Mouse (Mus musculus) cortical plate, adult 2 months (tissue): ENCODE measurements around the gene Thtpa.
A peak's percentile ranks its signal among the peaks of the same experiment; 100 is the strongest.

Experiments used
- CTCF ChIP-seq: fragments of 200-500 bp; IDR thresholded peaks from 2 replicates; pipeline ENCODE4 v1.5.1; 2011; ENCODE audit warnings: mild to moderate bottlenecking, control low read depth, low read length; ENCODE audit not compliant: insufficient read depth; ENCODE audit errors: extremely low read depth
- POLR2A ChIP-seq: fragments of 200-500 bp; IDR thresholded peaks from 2 replicates; pipeline ENCODE4 v1.6.1; 2011; ENCODE audit warnings: mild to moderate bottlenecking, low read length, control low read depth; ENCODE audit not compliant: insufficient read depth; ENCODE audit errors: extremely low read depth

DNA sequence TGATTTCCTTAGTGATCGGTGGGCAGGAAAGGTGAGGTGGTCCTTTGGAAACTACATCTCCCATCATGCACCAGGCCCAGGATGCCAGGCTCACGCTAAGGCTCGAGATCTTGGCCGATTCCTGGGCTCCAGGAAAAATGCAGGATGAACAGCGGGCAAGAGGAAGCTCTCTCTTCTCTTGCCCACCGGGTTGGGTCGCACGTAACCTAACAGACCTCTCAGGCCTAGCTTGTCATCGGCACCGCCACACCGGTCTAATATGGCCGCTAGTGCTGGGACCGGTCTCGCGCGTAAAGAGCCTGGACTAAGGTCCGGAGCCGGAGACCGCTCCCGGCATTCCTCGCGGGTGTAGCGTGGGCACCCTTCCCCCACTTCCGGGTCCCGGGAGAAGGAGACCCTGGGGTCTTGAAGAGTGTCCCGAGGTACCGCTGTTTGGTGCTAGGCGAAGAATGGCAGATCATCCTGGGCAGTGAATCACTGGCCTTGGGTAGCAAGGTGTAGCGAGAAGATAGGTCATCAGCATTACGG lies at the start of gene Thtpa:
- TF ChIP-seq CTCF: no peak
- peak; percentile 65; the same call in 1 of the 2 replicates for TF ChIP-seq POLR2A
